Mouse (Mus musculus): ENCODE measurements at regions not wholly inside any gene's neighbourhood (a gene's known extent, or its start where the extent isn't known, plus 50 kb on each side); places are given as distances from the start of the nearest gene placed in this dataset.

GRCm38 (mm10) chr7:65244936-65245335, 88.6 kb upstream of the Fam189a1 start:
- no peaks in the 10 kb centered on the region for H3K36me3 ChIP-seq
- ATAC-seq (replicated peaks; ENCODE audit: insufficient number of reproducible peaks, insufficient read depth, low FRiP score, low read depth) = no peak
- H3K27me3 ChIP-seq = no peaks in the 10 kb centered on the region
- no peak overlapping the region for H3K27ac ChIP-seq
- H3K4me3 ChIP-seq = no peak overlapping the region
- no peak overlapping the region for H3K9ac ChIP-seq
- WGBS = 73% methylated on average over 4 of the region's 4 CpGs
- H3K9me3 ChIP-seq (replicated peaks) = no peaks in the 10 kb centered on the region
- H3K4me1 ChIP-seq (replicated peaks) = no peaks in the 10 kb centered on the region
- no peak overlapping the region for H3K4me2 ChIP-seq

GRCm38 (mm10) chr7:65241208-65241607, 84.8 kb upstream of the Fam189a1 start:
- WGBS = 62% methylated on average over 8 of the region's 8 CpGs
- Histone ChIP-seq H3K4me3 (no peak overlapping the region), H3K36me3 (no peaks in the 10 kb centered on the region), H3K4me2 (no peak overlapping the region), H3K27ac (no peak overlapping the region), H3K9me3 (replicated peaks) (no peaks in the 10 kb centered on the region), H3K27me3 (no peaks in the 10 kb centered on the region), H3K9ac (no peak overlapping the region), H3K4me1 (replicated peaks) (no peaks in the 10 kb centered on the region)
- ATAC-seq (replicated peaks; ENCODE audit: insufficient number of reproducible peaks, insufficient read depth, low FRiP score, low read depth) = no peak

GRCm38 (mm10) chr7:65235701-65236100, 79.3 kb upstream of the Fam189a1 start:
- no peak for ATAC-seq (replicated peaks; ENCODE audit: insufficient number of reproducible peaks, insufficient read depth, low FRiP score, low read depth)
- no peaks in the 10 kb centered on the region for H3K27me3 ChIP-seq
- H3K36me3 ChIP-seq = no peaks in the 10 kb centered on the region
- H3K4me3 ChIP-seq = no peak overlapping the region
- no peaks in the 10 kb centered on the region for H3K9me3 ChIP-seq (replicated peaks)
- WGBS = 74% methylated on average over 3 of the region's 3 CpGs
- H3K27ac ChIP-seq = no peak overlapping the region
- H3K9ac ChIP-seq = no peak overlapping the region
- H3K4me1 ChIP-seq (replicated peaks) = no peaks in the 10 kb centered on the region
- no peak overlapping the region for H3K4me2 ChIP-seq

- Histone ChIP-seq H3K4me2 (no peak overlapping the region), H3K4me3 (no peak overlapping the region), H3K9me3 (replicated peaks) (no peaks in the 10 kb centered on the region), H3K27ac (no peak overlapping the region), H3K27me3 (no peaks in the 10 kb centered on the region), H3K36me3 (no peaks in the 10 kb centered on the region), H3K9ac (no peak overlapping the region), H3K4me1 (replicated peaks) (no peaks in the 10 kb centered on the region)
- 58% methylated on average over 4 of the region's 4 CpGs for WGBS
- ATAC-seq (replicated peaks; ENCODE audit: insufficient number of reproducible peaks, insufficient read depth, low FRiP score, low read depth) = no peak
Measured at GRCm38 (mm10) chr7:65233681-65234080, 77.3 kb upstream of the Fam189a1 start.

- WGBS = 70% methylated on average over 5 of the region's 5 CpGs
- H3K27me3 ChIP-seq = no peaks in the 10 kb centered on the region
- H3K4me2 ChIP-seq = no peak overlapping the region
- no peak overlapping the region for H3K27ac ChIP-seq
- no peak overlapping the region for H3K4me3 ChIP-seq
- H3K9me3 ChIP-seq (replicated peaks) = no peaks in the 10 kb centered on the region
- no peak overlapping the region for H3K9ac ChIP-seq
- no peaks in the 10 kb centered on the region for H3K4me1 ChIP-seq (replicated peaks)
- no peak for ATAC-seq (replicated peaks; ENCODE audit: insufficient number of reproducible peaks, insufficient read depth, low FRiP score, low read depth)
- no peaks in the 10 kb centered on the region for H3K36me3 ChIP-seq
Measured at GRCm38 (mm10) chr7:65229306-65229705, 72.9 kb upstream of the Fam189a1 start.

GRCm38 (mm10) chr7:65226218-65226617, 69.8 kb upstream of the Fam189a1 start:
- no peak for ATAC-seq (replicated peaks; ENCODE audit: insufficient number of reproducible peaks, insufficient read depth, low FRiP score, low read depth)
- Histone ChIP-seq H3K4me1 (replicated peaks) (no peaks in the 10 kb centered on the region), H3K9ac (no peak overlapping the region), H3K9me3 (replicated peaks) (no peaks in the 10 kb centered on the region), H3K27ac (no peak overlapping the region), H3K27me3 (no peaks in the 10 kb centered on the region), H3K4me3 (no peak overlapping the region), H3K36me3 (no peaks in the 10 kb centered on the region), H3K4me2 (no peak overlapping the region)
- WGBS = 76% methylated on average over 4 of the region's 4 CpGs

- H3K4me2 ChIP-seq = no peak overlapping the region
Measured at GRCm38 (mm10) chr7:65213216-65213925, 57.0 kb upstream of the Fam189a1 start.

GRCm38 (mm10) chr7:65207240-65207639, 50.9 kb upstream of the Fam189a1 start:
- Histone ChIP-seq H3K27me3 (no peaks in the 10 kb centered on the region), H3K4me1 (replicated peaks) (peaks cover 4% of the 10 kb centered on the region; the same call in 1 of the 2 replicates), H3K27ac (no peak overlapping the region), H3K4me2 (peak overlapping the region; percentile 21), H3K9ac (no peak overlapping the region), H3K9me3 (replicated peaks) (no peaks in the 10 kb centered on the region), H3K36me3 (no peaks in the 10 kb centered on the region), H3K4me3 (no peak overlapping the region)
- 59% methylated on average over 10 of the region's 10 CpGs for WGBS
- ATAC-seq (replicated peaks; ENCODE audit: insufficient number of reproducible peaks, insufficient read depth, low FRiP score, low read depth) = no peak; the same call in 1 of the 2 replicates

More at GRCm38 (mm10) chr7:65213216-65213925, 57.0 kb upstream of the Fam189a1 start:
- ATAC-seq (replicated peaks; ENCODE audit: insufficient number of reproducible peaks, insufficient read depth, low FRiP score, low read depth) = no peak
- H3K9me3 ChIP-seq (replicated peaks) = no peaks in the 10 kb centered on the region
- WGBS = 60% methylated on average over 14 of the region's 14 CpGs
- H3K4me3 ChIP-seq = no peak overlapping the region
- no peak overlapping the region for H3K27ac ChIP-seq
- H3K27me3 ChIP-seq = no peaks in the 10 kb centered on the region
- no peaks in the 10 kb centered on the region for H3K36me3 ChIP-seq
- no peaks in the 10 kb centered on the region for H3K4me1 ChIP-seq (replicated peaks)
- H3K9ac ChIP-seq = no peak overlapping the region
